Mouse (Mus musculus) erythroblast, embryonic 14.5 days (primary cell): Measurements from ENCODE around the gene Gm17018. TPM values are rescaled to one million over a fixed set of nuclear protein-coding genes. Genes with fewer than 3 reads are reported as not detected.

Experiments
- H3K27me3 ChIP-seq: 2 replicates; pipeline ENCODE4 v1.6.1; 2012; ENCODE audit warnings: inconsistent platforms; ENCODE audit not compliant: control insufficient read depth
- H3K36me3 ChIP-seq: 2 replicates; pipeline ENCODE4 v1.6.1; 2012; ENCODE audit warnings: mild to moderate bottlenecking, inconsistent platforms; ENCODE audit not compliant: control insufficient read depth
- H3K4me1 ChIP-seq: 2 replicates; pipeline ENCODE4 v1.6.1; 2012; ENCODE audit warnings: inconsistent platforms; ENCODE audit not compliant: control insufficient read depth
- H3K4me3 ChIP-seq: replicated peaks from 2 replicates; pipeline ENCODE3; 2012; ENCODE audit warnings: moderate library complexity, mild to moderate bottlenecking, inconsistent platforms
- H3K9me3 ChIP-seq: 2 replicates; pipeline ENCODE4 v1.6.1; 2012; ENCODE audit warnings: low read length, inconsistent platforms, mixed read lengths; ENCODE audit not compliant: control insufficient read depth
- GATA1 ChIP-seq: IDR thresholded peaks from 2 replicates; pipeline ENCODE4 v1.6.1; 2012; ENCODE audit warnings: low read length, inconsistent platforms, mixed read lengths
- TAL1 ChIP-seq: IDR thresholded peaks from 3 replicates; pipeline ENCODE4 v1.6.1; 2012; ENCODE audit warnings: low read length, inconsistent platforms, mixed read lengths
- polyA plus RNA-seq: library from polyadenylated mRNA; stranded (reverse); fragments of >175 nt; gene quantifications from 2 replicates; pipeline ENCODE4 v1.2.3, GENCODE M21; 2012

Gene Gm17018
- polyA plus RNA-seq, 1 experiment: 1.9 TPM

DNA sequence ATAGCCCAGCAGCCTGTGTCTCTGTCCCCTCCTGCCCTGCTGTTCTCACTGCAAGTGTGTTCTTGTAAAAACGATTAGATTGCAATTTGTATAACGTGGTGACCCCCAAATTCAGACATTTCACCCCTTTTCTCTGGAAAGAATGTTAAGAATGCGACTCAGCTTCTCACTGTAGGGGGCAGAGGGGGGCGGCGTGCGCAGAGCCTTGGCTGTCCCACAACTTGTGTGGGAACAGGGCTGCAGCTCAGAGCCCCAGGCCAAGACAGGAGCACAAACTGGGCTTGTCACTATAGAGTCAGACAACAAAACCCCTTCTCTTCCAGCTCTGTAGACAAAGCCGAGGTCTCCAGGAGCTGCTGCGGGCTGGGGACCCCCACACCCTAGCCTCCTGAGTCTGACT lies 21.7 kb downstream of the Gm17018 start:
- no peaks in the 10 kb centered on the region for H3K27me3 ChIP-seq
- H3K4me1 ChIP-seq: peaks cover 13% of the 10 kb centered on the region
- no peak overlapping the region for H3K4me3 ChIP-seq
- peaks cover 3% of the 10 kb centered on the region; the same call in 1 of the 2 replicates for H3K9me3 ChIP-seq
- TF ChIP-seq TAL1 (no peak), GATA1 (no peak)
- peaks cover 73% of the 10 kb centered on the region for H3K36me3 ChIP-seq

DNA sequence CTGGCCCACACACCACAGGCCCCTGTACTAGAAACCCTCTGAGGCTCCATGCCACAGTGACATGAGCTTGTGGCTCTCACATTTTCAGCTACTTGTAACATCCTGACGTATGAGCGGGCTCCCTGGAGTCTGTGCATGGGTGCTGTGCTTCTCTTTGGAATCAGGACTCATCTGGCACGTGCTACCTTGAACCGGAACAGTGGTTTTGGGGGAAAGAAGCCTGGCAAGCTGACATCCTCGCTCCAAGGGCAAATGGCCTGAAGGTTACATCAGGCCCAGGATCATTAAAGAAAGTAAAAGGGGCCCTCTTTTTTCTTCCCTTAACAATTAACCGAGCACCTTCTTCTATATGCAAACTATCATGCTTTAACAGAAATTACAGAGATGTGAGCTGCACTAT lies 22.7 kb downstream of the Gm17018 start:
- Histone ChIP-seq H3K36me3 (peaks cover 72% of the 10 kb centered on the region), H3K4me1 (peaks cover 9% of the 10 kb centered on the region), H3K4me3 (no peak overlapping the region), H3K27me3 (no peaks in the 10 kb centered on the region), H3K9me3 (peaks cover 3% of the 10 kb centered on the region; the same call in 1 of the 2 replicates)
- TF ChIP-seq TAL1 (no peak), GATA1 (no peak)

DNA sequence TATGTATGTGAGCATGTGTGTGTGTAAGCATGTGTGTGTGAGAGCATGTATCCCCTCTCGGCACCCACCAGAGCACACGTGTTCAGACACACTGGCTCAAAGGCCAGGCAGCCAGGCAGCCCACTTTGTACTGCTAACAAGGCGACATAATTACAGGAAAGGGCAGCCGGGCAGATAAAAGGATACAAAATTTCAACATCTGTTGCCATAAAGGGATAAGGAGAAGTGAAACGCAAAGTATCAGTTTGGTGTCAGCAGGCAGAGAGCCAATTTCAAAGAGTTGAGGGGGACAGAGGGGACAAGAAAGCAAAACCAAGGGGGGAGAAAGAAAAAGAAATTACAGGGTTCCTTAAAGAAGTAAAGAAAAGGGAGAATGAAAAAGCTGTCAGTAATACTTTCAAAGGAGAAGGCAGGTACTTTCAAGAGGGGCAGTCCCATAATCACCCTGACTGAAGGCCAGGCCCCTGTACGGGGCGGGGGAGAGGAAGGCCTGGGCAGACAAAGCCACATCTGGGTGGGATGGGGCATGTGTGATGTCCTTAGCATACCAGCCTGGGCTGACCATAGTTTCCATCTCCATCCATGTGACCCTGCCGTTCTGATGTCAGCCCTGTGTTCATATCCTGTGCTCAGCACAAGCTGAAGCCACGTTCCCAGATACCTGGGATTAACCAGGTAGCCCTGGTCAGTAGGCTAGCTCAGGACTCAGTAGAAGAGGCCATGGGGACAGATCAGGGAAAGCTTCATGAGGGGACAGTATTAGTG lies 24.6 kb downstream of the Gm17018 start:
- no peak overlapping the region for H3K4me3 ChIP-seq
- peaks cover 9% of the 10 kb centered on the region for H3K4me1 ChIP-seq
- TF ChIP-seq TAL1 (no peak), GATA1 (no peak)
- H3K9me3 ChIP-seq: peaks cover 3% of the 10 kb centered on the region; the same call in 1 of the 2 replicates
- no peaks in the 10 kb centered on the region for H3K27me3 ChIP-seq
- peaks cover 64% of the 10 kb centered on the region for H3K36me3 ChIP-seq

DNA sequence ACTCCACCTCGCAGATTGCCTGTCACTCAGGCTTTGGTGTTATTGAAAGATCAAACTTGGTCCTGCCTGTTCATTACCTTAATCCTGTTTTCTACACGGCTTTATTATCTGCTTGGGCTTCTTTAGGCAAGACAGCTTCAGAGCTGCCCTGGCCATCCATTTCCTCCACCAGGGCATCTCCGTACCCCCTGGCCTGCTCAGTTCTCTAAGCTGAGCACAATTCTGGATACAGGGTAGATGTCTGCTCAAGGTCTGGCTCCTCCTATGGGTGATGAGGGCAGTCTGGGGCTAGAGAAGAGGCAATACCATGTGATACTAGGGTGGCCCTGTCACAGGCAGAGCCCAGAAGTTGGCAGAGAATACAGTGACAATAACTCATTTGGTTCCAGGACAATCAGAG lies 26.4 kb downstream of the Gm17018 start:
- peaks cover 60% of the 10 kb centered on the region for H3K36me3 ChIP-seq

DNA sequence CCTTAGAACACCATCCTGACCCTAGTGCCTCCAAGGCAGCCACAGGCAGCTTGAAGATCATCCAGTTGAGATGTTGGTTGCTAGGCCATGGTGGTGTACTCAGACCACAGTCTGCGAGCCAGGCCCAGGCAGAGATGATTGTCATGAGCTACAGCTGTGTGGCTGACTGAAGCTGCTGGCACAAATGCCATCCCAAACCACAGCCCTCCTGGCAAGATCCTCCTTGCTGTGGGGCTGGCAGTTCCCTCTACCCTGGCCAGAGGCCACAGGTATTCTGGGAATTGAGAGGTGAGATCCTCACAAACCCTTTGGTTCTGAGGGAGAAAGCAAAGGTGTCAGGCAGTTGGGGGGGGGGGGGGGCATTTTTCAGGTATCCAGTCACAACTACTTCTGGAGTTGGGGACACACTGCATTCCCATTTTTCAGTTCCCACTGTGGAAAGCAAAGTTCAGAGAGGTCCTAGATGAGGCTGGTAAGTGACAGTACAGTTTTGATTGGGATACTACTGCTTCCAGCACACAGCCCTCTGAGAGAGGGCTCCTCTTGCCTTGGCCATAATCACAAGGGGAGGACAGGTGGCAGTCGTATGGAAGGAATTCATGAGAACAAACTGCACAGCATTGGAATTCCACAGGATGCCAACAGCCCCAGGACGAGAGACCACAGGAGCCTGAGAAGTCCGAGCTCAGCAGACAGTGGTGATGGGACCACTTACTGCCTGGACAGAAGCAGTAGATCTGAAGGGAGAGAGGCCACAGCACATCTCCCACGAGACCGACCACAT lies 27.3 kb downstream of the Gm17018 start:
- Histone ChIP-seq H3K27me3 (no peaks in the 10 kb centered on the region), H3K9me3 (no peaks in the 10 kb centered on the region), H3K4me3 (no peak overlapping the region), H3K36me3 (peaks cover 60% of the 10 kb centered on the region), H3K4me1 (peaks cover 4% of the 10 kb centered on the region)
- TF ChIP-seq GATA1 (no peak), TAL1 (no peak)

More for the DNA sequence above, 26.4 kb downstream of the Gm17018 start:
- no peak overlapping the region for H3K4me3 ChIP-seq
- H3K4me1 ChIP-seq: peaks cover 7% of the 10 kb centered on the region
- no peak for TF ChIP-seq GATA1
- no peaks in the 10 kb centered on the region for H3K9me3 ChIP-seq
- H3K27me3 ChIP-seq: no peaks in the 10 kb centered on the region

DNA sequence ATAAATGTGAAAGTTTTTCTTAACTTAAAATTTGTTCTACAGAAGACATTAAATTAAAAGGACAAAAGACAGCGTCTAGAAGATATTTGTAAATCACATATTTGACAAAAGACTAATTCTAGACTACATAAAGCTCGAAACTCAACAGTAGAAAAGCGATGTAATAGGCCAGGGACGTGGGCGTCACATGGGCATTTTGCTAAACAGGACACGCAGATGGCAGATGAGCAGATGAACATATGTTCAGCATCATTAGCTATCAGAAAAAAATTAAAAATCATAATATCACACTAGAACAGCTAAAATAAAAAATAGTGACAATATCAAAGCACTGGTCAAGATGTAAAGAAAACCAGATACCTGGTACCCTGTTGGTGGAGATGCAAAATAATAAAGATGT lies 29.3 kb downstream of the Gm17018 start:
- Histone ChIP-seq H3K36me3 (peaks cover 50% of the 10 kb centered on the region), H3K4me3 (no peak overlapping the region), H3K4me1 (peaks cover 15% of the 10 kb centered on the region), H3K9me3 (no peaks in the 10 kb centered on the region), H3K27me3 (no peaks in the 10 kb centered on the region)
- TF ChIP-seq GATA1 (no peak), TAL1 (no peak)

DNA sequence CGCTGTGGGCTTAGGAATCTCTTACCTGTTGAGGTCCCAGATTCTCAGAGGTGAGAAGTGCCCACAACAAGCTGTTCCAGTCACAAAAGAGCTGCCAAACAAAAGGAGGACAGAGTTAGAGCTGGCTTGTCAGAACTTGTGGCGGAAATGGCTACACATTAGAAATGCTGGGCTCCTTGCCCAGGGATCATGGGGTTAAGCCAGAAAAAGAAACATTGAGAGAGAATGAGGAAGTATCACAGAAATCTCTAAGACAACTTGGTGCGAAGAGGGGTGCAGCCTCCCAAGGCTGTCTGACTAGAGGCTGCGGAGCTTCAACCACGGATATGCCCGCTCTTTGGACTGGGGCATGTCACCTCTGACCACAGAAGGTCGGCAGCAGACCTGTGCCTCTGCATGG lies 31.3 kb downstream of the Gm17018 start:
- H3K36me3 ChIP-seq: peaks cover 39% of the 10 kb centered on the region
- TF ChIP-seq GATA1 (no peak), TAL1 (no peak)
- H3K9me3 ChIP-seq: no peaks in the 10 kb centered on the region
- H3K4me1 ChIP-seq: peaks cover 15% of the 10 kb centered on the region
- no peaks in the 10 kb centered on the region for H3K27me3 ChIP-seq
- no peak overlapping the region for H3K4me3 ChIP-seq

DNA sequence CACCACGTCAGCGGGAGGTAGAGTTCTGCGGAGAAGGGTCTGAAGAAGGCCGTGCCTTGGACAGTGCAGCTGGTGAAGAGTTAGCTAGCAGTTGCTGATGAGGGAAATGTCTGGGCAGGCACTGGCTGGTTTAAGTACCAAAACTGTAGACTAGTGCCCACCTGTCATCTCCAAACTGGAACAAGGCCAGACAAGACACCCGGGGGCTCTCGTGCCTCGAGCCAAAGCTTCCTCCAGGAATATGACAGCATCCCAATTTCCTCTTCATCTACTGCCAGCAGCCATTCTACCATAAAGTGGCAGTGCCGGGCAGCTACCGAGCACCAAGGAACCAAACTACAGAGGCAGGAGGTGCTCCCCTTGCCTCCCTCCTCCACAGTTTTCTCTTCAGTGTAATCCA lies 32.5 kb downstream of the Gm17018 start:
- Histone ChIP-seq H3K36me3 (peaks cover 29% of the 10 kb centered on the region), H3K27me3 (no peaks in the 10 kb centered on the region), H3K9me3 (no peaks in the 10 kb centered on the region), H3K4me3 (no peak overlapping the region), H3K4me1 (peaks cover 15% of the 10 kb centered on the region)
- TF ChIP-seq TAL1 (no peak), GATA1 (no peak)

DNA sequence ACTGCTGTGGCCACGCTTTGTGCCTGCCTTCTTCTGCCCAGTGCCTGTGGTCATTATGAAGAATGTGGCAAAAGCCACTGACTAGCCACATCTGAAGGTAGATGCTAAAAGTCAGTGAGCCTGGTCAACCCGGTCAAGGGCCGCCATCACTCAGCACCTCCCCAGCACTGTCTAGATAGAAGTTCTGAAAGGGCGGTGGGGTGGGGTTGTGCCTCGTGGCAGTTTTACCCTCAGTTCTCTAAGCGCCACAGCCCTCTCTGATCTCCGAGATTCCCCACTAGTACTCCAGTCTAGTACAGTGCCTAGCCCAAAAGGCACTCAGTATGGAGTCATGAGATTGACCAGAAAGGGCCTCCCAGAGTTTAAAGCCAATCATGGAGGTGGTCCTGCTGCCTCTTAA lies 33.7 kb downstream of the Gm17018 start:
- TF ChIP-seq GATA1: no peak
- Histone ChIP-seq H3K9me3 (no peaks in the 10 kb centered on the region), H3K27me3 (no peaks in the 10 kb centered on the region), H3K36me3 (peaks cover 30% of the 10 kb centered on the region), H3K4me1 (peaks cover 15% of the 10 kb centered on the region), H3K4me3 (no peak overlapping the region)
